In genomic region chr17:32447195-32447594, GRCm38 (mm10) we compare ENCODE assay signal across 2 mouse cellular contexts.
TF ChIP-seq lines count a peak whose summit lies in the region.

No protein-coding gene starts in this region.

TF ChIP-seq in CH12.LX, 34 proteins besides CTCF, POLR2A, EP300 and RAD21:
- TF ChIP-seq SIN3A (IDR thresholded peaks at IDR 0.05; ENCODE audit: low read length) (no peak), HCFC1 (IDR thresholded peaks at IDR 0.05; ENCODE audit: low read depth, low read length) (no peak), NRF1 (IDR thresholded peaks at IDR 0.05; ENCODE audit: low read depth, low read length) (no peak), MAX (IDR thresholded peaks at IDR 0.05; ENCODE audit: low read length) (no peak), SMC3 (IDR thresholded peaks at IDR 0.05; ENCODE audit: low read depth, low read length) (peak; percentile 8; the same call in 1 of the 2 replicates), RCOR1 (conservative IDR thresholded peaks at IDR 0.05; ENCODE audit: low read depth, low read length) (no peak), ZNF384 (IDR thresholded peaks at IDR 0.05; ENCODE audit: low read depth, low read length) (no peak)

TF ChIP-seq in MEL, 35 proteins besides CTCF, POLR2A, EP300 and RAD21:
- TF ChIP-seq ETS1 (IDR thresholded peaks at IDR 0.05; ENCODE audit: low read depth, low read length) (no peak), SMC3 (IDR thresholded peaks at IDR 0.05; ENCODE audit: low read depth, low read length) (peak; percentile 12; the same call in 1 of the 2 replicates)
